Mouse (Mus musculus) central nervous system, embryonic 18 days (tissue): Measurements from ENCODE around the gene Reep6. TPM values are rescaled to one million over a fixed set of nuclear protein-coding genes. Genes with fewer than 3 reads are reported as not detected.

Source experiments
- polyA plus RNA-seq: library from polyadenylated mRNA; depleted of rRNA; stranded (reverse); fragments of >200 nt; gene quantifications from 2 replicates; pipeline ENCODE4 v1.2.3, GENCODE M21; 2012; rRNA removed

The Reep6 gene
- polyA plus RNA-seq = 3.1 and 3.2 TPM in 2 replicates

GRCm38 (mm10) chr10:80329273-80330081, at the start of gene Reep6, which contains the start of gene Pcsk4:
Gene Reep6 (plus strand): TSS chr10:80329953.
Gene Pcsk4 (minus strand): TSS chr10:80329498.

GRCm38 (mm10) chr10:80292251-80293146, 37.3 kb upstream of the Reep6 start, which contains the start of gene Rps15:
Gene Rps15 (plus strand): TSS chr10:80292453.

DNA sequence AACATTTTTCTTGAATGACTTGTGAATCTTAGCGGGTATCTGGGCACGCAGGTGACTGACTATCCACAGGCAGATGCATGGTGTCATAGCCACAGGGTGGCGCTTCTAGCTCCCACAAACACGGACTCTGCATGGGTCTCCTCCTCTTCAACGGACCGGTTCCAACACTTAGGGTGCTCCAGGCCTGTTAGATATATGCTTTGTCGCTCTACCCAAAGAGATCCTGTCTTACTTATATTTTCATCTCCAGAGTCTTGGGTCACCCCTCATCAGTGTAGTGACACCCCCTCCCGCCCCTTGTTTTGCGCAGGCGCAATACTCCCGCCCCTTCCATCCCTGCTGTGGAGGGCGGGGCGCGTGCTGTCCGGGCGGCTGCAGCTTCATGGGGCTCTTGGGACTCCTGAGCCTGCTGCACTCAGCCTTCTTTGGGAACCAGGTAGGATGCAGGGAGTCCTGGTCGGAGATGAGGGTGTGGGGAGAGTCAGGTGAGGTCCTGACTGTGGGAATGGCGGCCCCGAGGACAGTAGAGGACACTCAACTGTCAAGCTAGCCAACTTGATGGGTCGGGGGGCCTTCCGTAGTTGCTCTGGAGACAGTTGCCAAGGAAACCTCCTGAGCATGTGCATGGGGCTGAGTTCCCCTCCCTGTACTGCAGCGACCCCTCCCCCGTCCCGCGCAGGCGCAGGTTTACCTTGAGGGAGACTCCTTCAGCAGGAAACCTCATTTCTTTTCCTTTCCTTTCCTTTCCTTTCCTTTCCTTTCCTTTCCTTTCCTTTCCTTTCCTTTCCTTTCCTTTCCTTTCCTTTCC, 33.9 kb upstream of the Reep6 start, which contains the start of gene Apc2:
Apc2 (plus strand) TSS at position 360 of the 808 bp plus-strand sequence.

DNA sequence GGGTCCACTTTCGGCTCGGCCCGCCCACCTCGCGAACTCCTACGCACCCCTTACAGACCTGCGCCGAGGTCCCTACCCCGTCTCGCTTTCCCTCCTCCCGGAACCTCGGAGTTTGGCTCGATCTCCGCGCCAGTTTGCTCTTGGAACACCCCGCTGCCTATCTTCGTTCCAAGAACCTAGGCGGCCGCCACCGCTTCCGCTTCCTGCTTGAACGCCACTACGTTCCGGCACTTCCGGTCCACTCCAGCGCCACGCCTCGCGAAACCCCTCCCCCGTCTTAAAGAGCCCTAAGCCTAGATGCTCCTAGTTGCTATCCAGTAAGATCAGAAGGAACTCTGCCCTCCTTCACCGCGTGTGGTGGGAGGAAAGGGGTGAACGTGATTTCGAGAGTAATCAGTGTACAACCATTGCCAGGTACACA, 9.4 kb upstream of the Reep6 start, which contains the start of gene 2310011J03Rik:
2310011J03Rik (minus strand) TSS at position 198 of the 421 bp plus-strand sequence.

DNA sequence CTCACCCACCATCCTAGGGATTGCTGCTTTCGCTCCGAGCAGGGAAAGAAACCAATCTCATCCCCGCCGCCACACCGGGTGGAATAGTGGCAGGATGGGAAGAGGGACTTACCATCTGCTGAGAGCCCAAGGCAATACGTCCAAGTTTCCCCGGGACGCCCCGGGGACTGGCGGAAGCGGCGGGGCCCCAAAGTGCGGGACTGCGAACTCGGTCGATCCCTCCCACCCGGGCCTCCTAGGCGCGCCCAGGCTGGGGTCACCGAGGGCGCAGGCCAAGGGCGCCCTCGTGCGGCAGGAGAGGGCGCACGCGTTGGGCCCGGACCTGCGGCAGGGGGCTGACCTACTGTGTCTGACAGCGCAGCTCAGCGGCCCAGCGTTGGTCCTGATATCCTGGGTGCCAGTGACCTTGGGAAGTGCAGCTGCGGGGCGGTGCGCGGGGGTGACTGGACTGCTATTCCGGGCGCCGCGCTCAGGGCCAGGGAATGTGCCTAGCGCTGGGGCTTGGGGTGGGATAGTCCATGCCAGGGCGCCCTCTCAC, 18.6 kb downstream of the Reep6 start, which contains the start of gene Adamtsl5:
Adamtsl5 (minus strand) TSS at position 169 of the 538 bp plus-strand sequence.

DNA sequence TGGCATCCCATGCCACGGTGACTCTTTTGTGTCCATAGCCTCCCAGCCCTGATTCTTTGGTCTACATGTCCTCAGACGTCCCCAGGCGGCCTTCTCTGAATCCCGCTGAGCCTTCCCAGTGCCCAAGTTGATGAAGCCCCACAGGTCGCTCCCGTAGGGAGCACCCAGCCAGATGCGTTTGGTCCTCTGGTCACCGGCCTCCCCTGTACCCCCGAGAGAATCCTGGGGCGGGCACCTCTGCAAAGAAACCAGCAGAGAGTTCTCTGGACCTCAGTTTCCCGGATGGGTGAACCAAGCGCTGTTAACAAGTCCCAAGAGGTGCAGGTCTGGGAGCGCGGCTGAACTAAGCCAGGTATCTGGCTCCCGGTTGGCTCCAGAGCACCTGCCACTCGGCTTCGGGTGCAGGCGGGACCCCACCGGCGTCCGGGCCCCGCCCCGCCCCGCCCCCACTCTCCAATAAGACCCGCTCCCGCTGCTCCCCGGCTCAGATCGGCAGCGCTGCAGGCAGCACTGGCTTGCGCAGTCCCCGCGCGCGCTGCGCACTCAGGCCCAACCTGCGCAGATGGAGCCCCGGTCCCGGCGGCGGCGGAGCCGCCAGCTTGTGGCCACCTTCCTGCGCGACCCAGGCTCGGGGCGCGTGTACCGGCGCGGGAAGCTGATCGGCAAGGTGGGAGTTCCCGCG, 26.4 kb downstream of the Reep6 start, which contains the start of gene Plk5:
Plk5 (plus strand) TSS at position 459 of the 682 bp plus-strand sequence.

Other genes starting within 250 kb of the Reep6 start
- gene Sbno2, start 224.4 kb upstream of the Reep6 start, polyA plus RNA-seq = 23.6 and 27.5 TPM in 2 replicates
- gene Stk11, start 214.2 kb upstream of the Reep6 start, polyA plus RNA-seq = 83.3 and 90.0 TPM in 2 replicates
- 451 and 454 TPM in 2 replicates for gene Atp5d, start 191.3 kb upstream of the Reep6 start, polyA plus RNA-seq
- gene Cbarp, start 189.1 kb upstream of the Reep6 start, polyA plus RNA-seq = 161 and 178 TPM in 2 replicates
- 71.4 and 90.3 TPM in 2 replicates for gene Midn, start 181.7 kb upstream of the Reep6 start, polyA plus RNA-seq
- 393 and 405 TPM in 2 replicates for gene Cirbp, start 164.0 kb upstream of the Reep6 start, polyA plus RNA-seq
- gene 1600002K03Rik, start 157.0 kb upstream of the Reep6 start, polyA plus RNA-seq = 14.0 and 17.9 TPM in 2 replicates
- gene Efna2, start 150.5 kb upstream of the Reep6 start, polyA plus RNA-seq = 39.2 and 42.5 TPM in 2 replicates
- 51.1 and 52.1 TPM in 2 replicates for gene Mum1, start 103.5 kb upstream of the Reep6 start, polyA plus RNA-seq
- gene Ndufs7, start 80.8 kb upstream of the Reep6 start, polyA plus RNA-seq = 302 and 305 TPM in 2 replicates
- 18.8 and 24.7 TPM in 2 replicates for gene Gamt, start 68.9 kb upstream of the Reep6 start, polyA plus RNA-seq
- gene Dazap1, start 68.5 kb upstream of the Reep6 start, polyA plus RNA-seq = 128 and 136 TPM in 2 replicates
- gene Rps15, start 37.5 kb upstream of the Reep6 start, polyA plus RNA-seq = 2,373 and 2,399 TPM in 2 replicates
- 140 and 172 TPM in 2 replicates for gene Apc2, start 34.0 kb upstream of the Reep6 start, polyA plus RNA-seq
- 25.8 and 26.3 TPM in 2 replicates for gene 2310011J03Rik, start 9.4 kb upstream of the Reep6 start, polyA plus RNA-seq
- gene Pcsk4, start 455 bp upstream of the Reep6 start, polyA plus RNA-seq = 10.6 and 10.7 TPM in 2 replicates
- 1.2 and 2.2 TPM in 2 replicates for gene Adamtsl5, start 18.5 kb downstream of the Reep6 start, polyA plus RNA-seq
- gene Plk5, start 26.5 kb downstream of the Reep6 start, polyA plus RNA-seq = 14.5 and 15.1 TPM in 2 replicates
- gene Mex3d, start 57.7 kb downstream of the Reep6 start, polyA plus RNA-seq = 72.2 and 76.7 TPM in 2 replicates
- 199 and 209 TPM in 2 replicates for gene Mbd3, start 69.6 kb downstream of the Reep6 start, polyA plus RNA-seq
- 745 and 942 TPM in 2 replicates for gene Uqcr11, start 76.9 kb downstream of the Reep6 start, polyA plus RNA-seq
- gene Tcf3, start 103.7 kb downstream of the Reep6 start, polyA plus RNA-seq = 60.4 and 61.6 TPM in 2 replicates
- 1.8 and 1.9 TPM in 2 replicates for gene Onecut3, start 164.9 kb downstream of the Reep6 start, polyA plus RNA-seq
- gene Atp8b3, start 209.2 kb downstream of the Reep6 start, polyA plus RNA-seq = 0.56 TPM in 2 replicates
- gene Rexo1, start 231.6 kb downstream of the Reep6 start, polyA plus RNA-seq = 35.8 and 43.3 TPM in 2 replicates
- 16.9 and 17.9 TPM in 2 replicates for gene Klf16, start 247.4 kb downstream of the Reep6 start, polyA plus RNA-seq